Mouse (Mus musculus): ENCODE measurements around the gene Rpl7a. TPM values are rescaled to one million over a fixed set of nuclear protein-coding genes. Genes with fewer than 3 reads are reported as not detected.
"Not testable (repeated sequence)": the region's sequence is repeated elsewhere in the genome, so short reads cannot be mapped to it uniquely, and the experiment has no call there.

Rpl7a gene
- 341 and 368 TPM in 2 replicates for polyA plus RNA-seq (2015; fragmentation: Nextera tagmentation; extraction: Ambion mirVana)

DNA sequence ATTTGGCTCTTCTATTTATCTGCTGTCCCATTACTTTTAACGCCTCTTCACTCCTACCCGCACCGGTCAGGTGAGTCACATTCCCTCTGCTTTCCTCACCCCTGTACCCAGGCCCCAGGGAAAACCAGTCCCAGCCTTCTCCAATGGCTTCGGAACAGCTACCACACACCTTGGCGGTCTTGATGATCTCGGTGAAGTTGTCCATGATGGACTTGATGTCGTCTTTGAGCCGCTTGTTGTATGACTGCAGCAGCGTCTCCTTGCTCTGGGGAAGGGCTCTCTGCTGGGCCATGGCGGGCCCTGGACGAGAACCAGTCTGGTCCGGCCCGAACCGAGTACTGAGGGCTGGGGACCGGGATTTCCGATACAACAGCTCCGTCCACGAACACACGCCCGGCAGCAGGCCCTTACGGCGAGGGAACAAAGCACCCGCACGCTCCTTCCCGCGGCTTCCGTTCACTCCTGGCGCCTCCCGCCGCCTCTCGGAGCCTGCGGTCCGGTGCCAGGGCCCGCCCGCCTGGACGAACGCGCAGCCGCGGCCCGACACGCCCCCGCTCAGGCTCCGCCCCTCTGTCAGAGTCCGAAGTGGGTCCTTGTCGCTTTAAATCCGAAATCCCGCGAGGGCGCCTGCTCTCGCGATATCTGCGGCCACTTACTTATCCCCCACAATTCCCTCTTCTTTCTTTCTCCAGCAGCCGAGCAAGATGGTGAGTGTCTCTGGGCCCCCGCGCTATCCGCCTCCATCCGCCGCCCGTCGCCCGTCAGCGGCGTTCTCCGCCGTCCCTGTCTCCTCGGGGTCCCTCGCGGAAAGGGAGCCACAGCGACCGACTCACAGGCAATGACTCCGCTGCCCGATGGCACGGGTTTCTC, at the start of gene Rpl7a, which contains the start of gene Med22:
Gene Rpl7a, plus strand, starts transcription at position 641 of the 870 bp plus-strand sequence.
Gene Med22, minus strand, starts transcription at position 554 of the 870 bp plus-strand sequence.
- no peaks in the 10 kb centered on the region for H3K27me3 ChIP-seq (replicated peaks; ENCODE audit: control insufficient read depth, insufficient read depth, low read length)
- peaks cover 40% of the 10 kb centered on the region for H3K36me3 ChIP-seq (ENCODE audit: control insufficient read depth, insufficient read depth, low read length)
- WGBS, result under 1% methylated on average over 74 of the region's 74 CpGs
- peak within 1 kb of the TSS; percentile 91 for H3K27ac ChIP-seq (ENCODE audit: low read depth, low read length)
- H3K9ac ChIP-seq (ENCODE audit: low read depth, low read length), result peak within 1 kb of the TSS; percentile 91
- peaks cover 37% of the 10 kb centered on the region for H3K4me1 ChIP-seq (ENCODE audit: control insufficient read depth, insufficient read depth, low read depth, low read length)
- peak within 1 kb of the TSS; percentile 85 for H3K4me3 ChIP-seq (ENCODE audit: low read length)
- H3K4me2 ChIP-seq (ENCODE audit: low read length), result peak within 1 kb of the TSS; percentile 99
- H3K9me3 ChIP-seq (ENCODE audit: control insufficient read depth, low read length), result no peaks in the 10 kb centered on the region
- peak; percentile 94 for ATAC-seq

DNA sequence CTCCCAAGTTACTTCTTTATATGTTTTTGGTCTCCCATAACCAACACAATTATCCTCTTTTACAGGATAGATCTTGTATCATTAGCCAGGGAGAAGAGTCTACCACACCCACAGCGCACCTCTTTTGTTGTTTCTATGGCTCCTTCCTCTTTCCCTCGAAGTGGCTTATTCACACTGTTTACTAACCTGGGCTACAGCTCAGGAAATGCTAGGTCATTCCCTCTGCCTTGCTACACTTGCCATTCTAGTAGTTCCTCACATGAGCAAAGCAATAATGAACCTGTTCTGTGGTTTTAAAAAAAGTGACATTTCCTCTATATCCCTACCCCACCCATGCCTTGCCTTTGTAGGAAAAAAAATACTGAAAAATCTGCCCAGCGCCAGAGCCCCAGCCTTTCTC, 47.7 kb upstream of the Rpl7a start:
- no peak overlapping the region for H3K4me3 ChIP-seq (ENCODE audit: low read length)
- no peaks in the 10 kb centered on the region for H3K36me3 ChIP-seq (ENCODE audit: control insufficient read depth, insufficient read depth, low read length)
- no peaks in the 10 kb centered on the region for H3K9me3 ChIP-seq (ENCODE audit: control insufficient read depth, low read length)
- no peak overlapping the region for H3K4me2 ChIP-seq (ENCODE audit: low read length)
- ATAC-seq, result no peak
- H3K27me3 ChIP-seq (replicated peaks; ENCODE audit: control insufficient read depth, insufficient read depth, low read length), result no peaks in the 10 kb centered on the region
- H3K27ac ChIP-seq (ENCODE audit: low read depth, low read length), result no peak overlapping the region
- H3K4me1 ChIP-seq (ENCODE audit: control insufficient read depth, insufficient read depth, low read depth, low read length), result no peaks in the 10 kb centered on the region
- H3K9ac ChIP-seq (ENCODE audit: low read depth, low read length), result no peak overlapping the region
- 73% methylated on average over 3 of the region's 3 CpGs for WGBS

DNA sequence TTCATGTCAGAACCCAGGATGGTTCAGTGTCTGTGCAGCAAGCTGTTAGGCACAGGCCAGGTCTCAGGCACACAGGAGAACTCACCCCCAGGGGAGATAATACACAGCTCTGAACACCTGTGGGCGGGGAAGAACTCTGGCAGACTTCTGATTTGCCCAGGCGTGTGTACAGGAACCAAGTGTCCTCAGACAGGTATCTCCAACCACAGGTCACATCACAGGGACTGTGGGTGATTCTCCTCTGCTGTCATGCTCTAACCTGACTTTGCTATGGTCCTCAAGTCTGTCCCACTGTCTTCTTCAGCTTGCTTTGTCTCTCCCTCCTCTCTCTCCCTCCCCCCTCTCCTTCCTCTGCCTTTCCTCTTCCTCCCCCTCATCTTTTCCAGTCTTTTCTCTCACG, 45.7 kb upstream of the Rpl7a start, which contains the start of gene Abo:
Gene Abo, minus strand, starts transcription at position 101 of the 400 bp plus-strand sequence.
- ATAC-seq, result no peak
- WGBS, result 71% methylated on average over 3 of the region's 3 CpGs
- no peak within 1 kb of the TSS for H3K27ac ChIP-seq (ENCODE audit: low read depth, low read length)

DNA sequence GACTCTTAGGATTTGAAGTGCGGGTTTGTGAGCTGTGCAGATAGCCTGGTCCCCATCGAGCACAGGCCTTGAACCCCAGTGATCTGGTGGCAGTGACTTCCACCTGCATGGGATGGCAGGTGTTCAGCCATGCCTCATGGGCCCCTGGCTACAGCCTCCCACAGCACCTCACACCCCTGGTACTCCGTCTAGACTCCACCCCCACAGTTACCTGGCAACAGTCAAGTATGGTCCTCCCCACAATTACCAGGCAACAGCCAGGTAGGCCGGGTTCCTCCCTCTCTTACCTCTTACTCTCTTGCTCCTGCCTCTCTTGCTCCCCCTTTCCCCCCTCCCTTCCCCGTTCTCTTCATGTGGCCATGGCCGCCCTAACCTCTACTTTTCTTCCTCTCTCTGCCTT, 39.9 kb upstream of the Rpl7a start:
- Histone ChIP-seq H3K4me3 (ENCODE audit: low read length) (no peak overlapping the region), H3K27ac (ENCODE audit: low read depth, low read length) (no peak overlapping the region), H3K9me3 (ENCODE audit: control insufficient read depth, low read length) (no peaks in the 10 kb centered on the region), H3K36me3 (ENCODE audit: control insufficient read depth, insufficient read depth, low read length) (no peaks in the 10 kb centered on the region), H3K9ac (ENCODE audit: low read depth, low read length) (no peak overlapping the region), H3K4me2 (ENCODE audit: low read length) (no peak overlapping the region), H3K4me1 (ENCODE audit: control insufficient read depth, insufficient read depth, low read depth, low read length) (no peaks in the 10 kb centered on the region), H3K27me3 (replicated peaks; ENCODE audit: control insufficient read depth, insufficient read depth, low read length) (no peaks in the 10 kb centered on the region)
- 57% methylated on average over 6 of the region's 6 CpGs for WGBS
- ATAC-seq, result no peak

More for the DNA sequence above, 45.7 kb upstream of the Rpl7a start, which contains the start of gene Abo:
- Histone ChIP-seq H3K27me3 (replicated peaks; ENCODE audit: control insufficient read depth, insufficient read depth, low read length) (no peaks in the 10 kb centered on the region), H3K9ac (ENCODE audit: low read depth, low read length) (no peak within 1 kb of the TSS), H3K4me1 (ENCODE audit: control insufficient read depth, insufficient read depth, low read depth, low read length) (no peaks in the 10 kb centered on the region), H3K4me3 (ENCODE audit: low read length) (no peak within 1 kb of the TSS), H3K4me2 (ENCODE audit: low read length) (no peak within 1 kb of the TSS), H3K36me3 (ENCODE audit: control insufficient read depth, insufficient read depth, low read length) (no peaks in the 10 kb centered on the region), H3K9me3 (ENCODE audit: control insufficient read depth, low read length) (no peaks in the 10 kb centered on the region)

DNA sequence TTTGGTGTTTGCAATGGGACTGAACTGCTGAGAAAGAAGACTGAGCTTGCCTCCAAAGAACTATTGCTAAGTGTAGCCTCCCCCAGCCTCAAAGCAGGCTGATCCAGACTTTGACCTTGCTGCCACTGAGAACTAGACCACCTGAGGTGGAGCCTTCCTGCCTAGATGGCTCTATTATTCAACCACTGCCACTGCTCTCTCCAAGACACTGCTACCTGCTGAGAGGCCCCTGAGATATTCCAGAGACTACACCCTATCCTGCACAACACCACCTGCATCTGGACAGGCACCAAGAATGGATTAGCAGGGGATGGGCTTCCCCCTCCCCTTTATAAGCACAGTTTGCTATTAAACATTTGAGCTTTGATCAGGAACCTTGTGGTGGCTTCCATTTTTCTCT, 32.0 kb upstream of the Rpl7a start:
- no peak overlapping the region for H3K4me3 ChIP-seq (ENCODE audit: low read length)
- no peak overlapping the region for H3K27ac ChIP-seq (ENCODE audit: low read depth, low read length)
- no peak overlapping the region for H3K9ac ChIP-seq (ENCODE audit: low read depth, low read length)

DNA sequence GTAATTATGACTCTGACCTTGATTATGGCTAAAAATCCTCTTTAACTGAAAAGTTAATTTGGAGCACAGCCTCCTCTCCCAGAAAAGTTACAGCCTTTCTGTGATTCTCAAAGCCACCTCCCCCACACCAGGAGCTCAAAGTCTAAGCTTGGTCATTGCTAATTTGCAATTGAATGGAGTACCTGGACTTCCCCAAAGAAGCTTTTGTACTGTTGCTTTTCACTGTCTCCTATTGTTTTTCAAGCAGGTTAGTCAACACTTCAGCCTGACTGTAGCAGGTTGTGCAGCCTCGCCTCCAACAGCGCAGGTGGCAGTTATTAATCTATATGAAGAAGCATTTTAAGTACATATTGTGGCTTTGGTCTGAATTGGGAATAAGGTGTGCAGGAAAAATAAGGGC, 25.0 kb upstream of the Rpl7a start:
- not testable (repeated sequence) for ATAC-seq
- WGBS, result 80% methylated on average over 2 of the region's 2 CpGs

More for the DNA sequence above, 32.0 kb upstream of the Rpl7a start:
- Histone ChIP-seq H3K4me2 (ENCODE audit: low read length) (no peak overlapping the region), H3K36me3 (ENCODE audit: control insufficient read depth, insufficient read depth, low read length) (no peaks in the 10 kb centered on the region), H3K4me1 (ENCODE audit: control insufficient read depth, insufficient read depth, low read depth, low read length) (no peaks in the 10 kb centered on the region), H3K27me3 (replicated peaks; ENCODE audit: control insufficient read depth, insufficient read depth, low read length) (no peaks in the 10 kb centered on the region), H3K9me3 (ENCODE audit: control insufficient read depth, low read length) (peaks cover 3% of the 10 kb centered on the region; the same call in 1 of the 2 replicates)
- ATAC-seq, result no peak

DNA sequence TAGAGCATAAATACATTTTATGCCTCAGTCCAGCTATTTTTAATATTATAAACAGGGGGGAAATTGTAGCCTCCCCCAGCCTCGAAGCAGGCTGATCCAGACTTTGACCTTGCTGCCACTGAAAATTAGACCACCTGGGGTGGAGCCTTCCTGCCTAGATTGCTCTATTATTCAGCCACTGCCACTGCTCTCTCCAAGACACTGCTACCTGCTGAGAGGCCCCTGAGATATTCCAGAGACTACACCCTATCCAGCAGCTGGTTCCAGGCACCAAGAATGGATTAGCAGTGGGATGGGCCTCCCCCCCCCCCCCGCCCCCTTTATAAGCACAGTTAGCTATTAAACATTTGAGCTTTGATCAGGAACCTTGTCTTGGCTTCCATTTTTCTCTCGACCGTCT, 24.4 kb upstream of the Rpl7a start:
- not testable (repeated sequence) for H3K27me3 ChIP-seq (replicated peaks; ENCODE audit: control insufficient read depth, insufficient read depth, low read length); H3K4me2 ChIP-seq (ENCODE audit: low read length); H3K4me3 ChIP-seq (ENCODE audit: low read length); H3K27ac ChIP-seq (ENCODE audit: low read depth, low read length); H3K9me3 ChIP-seq (ENCODE audit: control insufficient read depth, low read length); H3K4me1 ChIP-seq (ENCODE audit: control insufficient read depth, insufficient read depth, low read depth, low read length); ATAC-seq; H3K9ac ChIP-seq (ENCODE audit: low read depth, low read length)
- peaks cover 15% of the 10 kb centered on the region for H3K36me3 ChIP-seq (ENCODE audit: control insufficient read depth, insufficient read depth, low read length)
- 42% methylated on average over 4 of the region's 4 CpGs for WGBS

More for the DNA sequence above, 25.0 kb upstream of the Rpl7a start:
- H3K4me3 ChIP-seq (ENCODE audit: low read length); H3K27ac ChIP-seq (ENCODE audit: low read depth, low read length); H3K9ac ChIP-seq (ENCODE audit: low read depth, low read length); H3K36me3 ChIP-seq (ENCODE audit: control insufficient read depth, insufficient read depth, low read length); H3K27me3 ChIP-seq (replicated peaks; ENCODE audit: control insufficient read depth, insufficient read depth, low read length); H3K4me2 ChIP-seq (ENCODE audit: low read length); H3K4me1 ChIP-seq (ENCODE audit: control insufficient read depth, insufficient read depth, low read depth, low read length); H3K9me3 ChIP-seq (ENCODE audit: control insufficient read depth, low read length): not testable (repeated sequence)

DNA sequence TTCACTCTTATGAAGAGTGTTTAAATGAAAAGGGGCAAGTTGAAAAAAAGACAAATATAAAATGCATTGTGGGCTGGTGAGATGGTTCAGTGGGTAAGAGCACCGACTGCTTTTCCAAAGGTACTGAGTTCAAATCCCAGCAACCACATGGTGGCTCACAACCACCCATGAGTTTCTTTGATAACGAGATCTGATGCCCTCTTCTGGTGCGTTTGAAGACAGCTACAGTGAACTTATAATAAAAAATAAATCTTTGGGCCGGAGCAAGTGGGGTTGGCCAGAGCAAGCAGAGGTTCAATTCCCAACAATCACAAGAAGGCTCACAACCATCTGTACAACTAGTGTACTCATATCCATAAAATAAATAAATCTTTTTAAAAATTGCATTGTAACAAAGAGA, 14.7 kb upstream of the Rpl7a start:
- H3K4me1 ChIP-seq (ENCODE audit: control insufficient read depth, insufficient read depth, low read depth, low read length), result no peaks in the 10 kb centered on the region
- no peak for ATAC-seq
- H3K9ac ChIP-seq (ENCODE audit: low read depth, low read length), result no peak overlapping the region
- WGBS, result 94% methylated on average over 4 of the region's 4 CpGs
- peaks cover 49% of the 10 kb centered on the region for H3K36me3 ChIP-seq (ENCODE audit: control insufficient read depth, insufficient read depth, low read length)
- H3K27me3 ChIP-seq (replicated peaks; ENCODE audit: control insufficient read depth, insufficient read depth, low read length), result no peaks in the 10 kb centered on the region
- H3K4me2 ChIP-seq (ENCODE audit: low read length), result no peak overlapping the region
- H3K4me3 ChIP-seq (ENCODE audit: low read length), result no peak overlapping the region
- H3K27ac ChIP-seq (ENCODE audit: low read depth, low read length), result no peak overlapping the region
- H3K9me3 ChIP-seq (ENCODE audit: control insufficient read depth, low read length), result no peaks in the 10 kb centered on the region

DNA sequence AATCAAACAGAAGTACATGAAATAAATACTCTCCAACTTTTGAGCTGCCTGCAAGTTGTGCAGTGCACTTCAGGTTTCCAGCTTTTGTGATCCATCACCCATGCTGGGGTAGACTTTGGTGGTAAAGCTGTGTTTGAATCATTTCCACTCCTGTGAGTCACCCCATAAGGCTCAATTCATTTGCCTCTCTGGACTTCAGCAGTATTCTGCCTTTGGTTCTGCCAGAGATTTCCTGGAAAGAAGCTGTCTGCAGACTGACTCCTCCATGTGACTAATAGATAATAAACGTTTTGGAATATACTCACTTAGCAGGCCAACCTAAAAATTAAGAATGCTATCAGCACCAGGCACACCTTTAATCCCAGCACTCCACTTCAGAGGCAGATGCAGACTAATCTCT, 9.8 kb upstream of the Rpl7a start:
- Histone ChIP-seq H3K9me3 (ENCODE audit: control insufficient read depth, low read length) (no peaks in the 10 kb centered on the region), H3K27ac (ENCODE audit: low read depth, low read length) (no peak overlapping the region), H3K27me3 (replicated peaks; ENCODE audit: control insufficient read depth, insufficient read depth, low read length) (no peaks in the 10 kb centered on the region), H3K4me2 (ENCODE audit: low read length) (no peak overlapping the region), H3K4me1 (ENCODE audit: control insufficient read depth, insufficient read depth, low read depth, low read length) (peaks cover 19% of the 10 kb centered on the region), H3K36me3 (ENCODE audit: control insufficient read depth, insufficient read depth, low read length) (peaks cover 29% of the 10 kb centered on the region), H3K4me3 (ENCODE audit: low read length) (no peak overlapping the region), H3K9ac (ENCODE audit: low read depth, low read length) (no peak overlapping the region)
- WGBS, result 75% methylated on average over 1 of the region's 1 CpGs
- no peak for ATAC-seq
